Mouse (Mus musculus) 3134 (cell line): ENCODE data around the gene Cd164l2.

Experiments
- DNase-seq: peaks from one replicate; pipeline ENCODE4 v3.0.0-alpha.2; 2011; ENCODE audit warnings: low spot score; ENCODE audit not compliant: insufficient read length; ENCODE audit errors: extremely low read depth

Cd164l2 gene

DNA sequence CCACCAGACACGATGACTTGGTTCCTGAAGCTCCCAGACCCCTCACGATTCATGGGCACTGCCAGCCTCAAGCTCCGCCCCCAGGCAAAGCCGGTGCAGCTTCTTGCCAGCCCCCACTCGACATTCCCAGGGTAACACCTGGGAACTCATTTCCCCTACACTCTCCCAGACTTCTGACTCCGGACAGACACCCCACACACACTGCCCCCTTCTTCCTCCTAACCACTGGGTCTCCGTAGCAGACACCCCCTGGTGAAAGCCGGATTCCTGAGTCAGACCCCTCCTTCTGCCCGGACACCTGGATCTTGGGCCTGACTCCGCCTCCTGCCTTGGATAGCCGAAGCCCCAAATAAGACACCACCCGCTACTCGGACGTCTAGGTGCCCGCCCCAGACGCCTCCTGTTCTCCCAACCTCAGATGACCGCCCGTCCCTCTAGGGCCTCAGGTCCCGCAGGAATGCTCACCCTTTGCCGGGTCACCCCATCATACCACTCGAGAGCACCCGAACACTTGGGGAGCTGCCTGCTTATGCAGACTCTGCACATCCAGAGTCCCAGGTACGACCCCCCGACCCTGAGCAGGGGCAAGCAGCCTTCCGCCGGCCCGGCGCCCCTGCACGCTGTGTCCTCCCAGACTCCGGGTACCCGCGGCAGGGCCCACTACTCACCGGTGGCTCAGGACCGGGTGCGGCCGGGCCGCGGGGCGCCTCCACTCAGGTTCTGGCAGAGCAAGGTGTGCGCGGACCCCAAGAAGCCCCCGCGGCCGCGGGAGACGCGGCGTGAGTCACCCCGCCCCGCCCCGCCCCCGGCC is at the start of gene Cd164l2, which contains the start of gene Gpr3:
TSS of gene Cd164l2 (plus strand) at position 381 of the 811 bp plus-strand sequence.
TSS of gene Gpr3 (minus strand) at position 786 of the 811 bp plus-strand sequence.
- DNase-seq: no peak

DNA sequence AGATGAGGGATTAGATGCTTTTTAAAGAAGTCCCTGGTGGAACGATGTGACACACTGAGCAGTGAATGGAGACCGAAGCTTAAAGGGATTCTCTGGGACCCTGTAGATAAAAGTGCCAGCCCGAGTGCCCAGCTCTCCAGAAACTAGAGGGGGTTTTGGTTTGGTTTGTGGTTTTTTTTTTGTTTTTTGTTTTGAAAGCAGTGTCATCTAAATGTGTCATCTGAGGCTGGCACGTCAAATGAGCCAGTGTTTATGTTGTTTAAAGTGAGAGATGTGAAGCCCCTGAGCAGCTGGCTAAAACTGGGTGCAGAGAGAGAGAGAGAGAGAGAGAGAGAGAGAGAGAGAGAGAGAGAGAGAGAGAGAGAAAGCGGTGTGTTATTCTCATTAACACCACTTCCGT is 49.7 kb upstream of the Cd164l2 start:
- DNase-seq: no peak

DNA sequence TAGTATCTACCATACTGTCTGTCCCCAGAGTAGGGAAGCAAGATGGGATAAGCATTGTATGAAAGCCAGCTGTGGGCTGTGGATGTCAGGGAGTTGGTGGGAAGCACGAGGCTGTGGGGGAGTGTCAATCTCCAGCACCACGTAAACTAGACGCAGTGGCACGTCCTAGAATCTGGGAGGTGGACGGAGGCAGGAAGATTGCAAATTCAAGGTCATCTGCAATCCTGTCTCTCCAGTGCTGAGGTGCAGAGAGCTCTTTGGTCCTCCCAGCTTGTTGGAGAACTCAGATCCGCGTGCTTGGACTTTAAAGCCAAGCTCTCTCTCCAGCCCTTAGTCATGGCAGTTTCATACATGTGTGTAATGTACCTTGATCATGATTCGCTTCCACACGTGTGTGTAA is 45.2 kb upstream of the Cd164l2 start:
- no peak for DNase-seq

DNA sequence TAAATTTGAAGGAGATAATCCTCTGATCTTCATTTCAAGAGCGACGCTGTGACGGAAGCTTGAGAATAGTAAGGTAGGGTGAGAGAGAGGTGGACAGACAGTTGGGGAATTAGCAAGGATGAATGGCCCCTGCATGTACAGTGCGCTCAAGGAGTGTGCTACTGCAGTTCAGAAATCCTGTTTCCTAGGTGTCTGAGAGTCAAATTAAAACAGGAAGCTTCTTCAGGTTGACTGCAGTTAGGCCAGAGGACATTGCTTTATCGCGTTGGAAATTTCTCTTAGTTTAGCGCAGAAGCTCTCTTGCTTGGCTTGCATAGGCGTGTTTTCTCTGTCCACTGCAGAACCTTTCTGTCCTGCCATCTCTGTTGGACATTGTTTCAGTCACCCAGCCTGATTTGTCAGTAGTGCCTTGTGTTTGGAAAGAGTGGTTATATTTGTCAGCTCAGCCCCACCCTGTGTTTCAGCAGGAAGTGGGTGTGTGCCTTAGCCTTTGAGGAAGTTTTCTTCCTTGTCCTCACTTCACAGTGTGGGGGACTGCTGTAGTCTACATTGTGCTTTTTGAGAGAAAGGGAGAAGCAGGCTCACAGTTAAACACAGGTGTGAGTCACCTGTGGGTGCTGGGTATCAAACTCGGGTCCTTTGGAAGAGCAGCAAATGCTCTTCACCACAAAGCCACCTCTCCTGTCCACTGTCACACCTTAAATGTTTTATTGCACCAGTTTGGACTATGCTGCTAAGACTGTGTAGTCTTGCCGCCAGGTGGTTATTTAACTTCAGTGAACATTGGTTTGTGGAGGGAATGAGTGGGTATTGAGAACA is 42.5 kb upstream of the Cd164l2 start:
- DNase-seq: no peak

DNA sequence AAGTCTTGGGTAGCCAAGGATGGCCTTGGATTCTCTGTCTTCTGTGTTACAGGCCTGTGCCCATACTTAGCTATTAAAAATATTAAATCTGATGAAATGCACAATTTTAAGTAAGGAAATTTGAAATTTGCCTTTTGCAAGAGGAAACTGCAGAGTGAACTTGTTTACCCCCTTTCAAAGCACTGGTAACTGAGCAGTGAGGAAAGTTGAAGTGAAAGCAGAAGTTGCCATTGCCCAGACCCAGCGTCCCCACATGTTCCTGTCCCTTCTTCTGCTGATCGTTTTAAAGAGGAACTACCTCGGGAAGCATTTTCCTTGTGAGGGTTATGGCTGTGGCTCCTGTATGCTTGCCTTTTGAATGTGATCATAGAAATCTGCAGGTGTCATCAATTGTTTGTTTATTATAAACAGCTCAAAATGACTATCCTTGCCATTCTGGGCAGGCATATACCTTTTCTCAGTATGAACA is 41.8 kb upstream of the Cd164l2 start:
- no peak for DNase-seq

DNA sequence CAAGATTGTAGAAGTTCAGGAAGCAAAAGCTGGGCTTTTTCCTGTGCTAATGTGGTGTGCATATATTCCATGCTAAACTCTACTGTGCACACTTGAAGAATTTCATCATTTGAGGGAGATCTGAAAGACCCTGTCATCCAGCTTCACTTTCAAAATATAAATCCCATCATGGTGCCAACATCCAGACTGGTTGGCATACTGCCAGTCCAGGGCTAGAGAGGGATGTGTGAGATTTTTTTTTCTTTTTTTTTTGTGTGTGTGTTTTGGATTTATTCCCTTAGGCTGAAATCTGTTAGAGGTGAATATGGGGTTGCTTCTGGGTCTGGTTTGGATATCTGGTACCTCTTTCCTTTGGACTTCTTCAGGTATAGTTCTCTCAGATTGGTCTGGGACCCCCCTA is 41.3 kb upstream of the Cd164l2 start:
- DNase-seq: no peak

DNA sequence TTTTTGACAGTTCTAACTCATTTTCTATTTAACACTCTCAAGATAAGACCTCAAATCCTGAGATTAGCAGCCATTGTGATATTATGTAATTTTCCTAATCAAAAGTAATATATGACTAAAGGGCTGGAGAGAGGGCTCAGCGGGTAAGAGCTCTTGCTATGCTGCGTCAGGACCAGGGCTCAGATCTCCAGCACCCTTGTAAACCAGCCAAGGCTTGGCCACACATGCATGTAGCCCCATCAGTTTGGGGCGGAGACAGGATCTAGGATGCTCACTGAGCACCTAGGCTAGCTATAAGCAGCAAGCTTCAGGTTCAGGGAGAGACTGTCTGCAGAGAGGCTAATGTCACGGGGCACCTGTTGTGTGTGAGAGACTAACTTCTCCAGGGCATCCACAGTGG is 39.5 kb upstream of the Cd164l2 start:
- DNase-seq: no peak

DNA sequence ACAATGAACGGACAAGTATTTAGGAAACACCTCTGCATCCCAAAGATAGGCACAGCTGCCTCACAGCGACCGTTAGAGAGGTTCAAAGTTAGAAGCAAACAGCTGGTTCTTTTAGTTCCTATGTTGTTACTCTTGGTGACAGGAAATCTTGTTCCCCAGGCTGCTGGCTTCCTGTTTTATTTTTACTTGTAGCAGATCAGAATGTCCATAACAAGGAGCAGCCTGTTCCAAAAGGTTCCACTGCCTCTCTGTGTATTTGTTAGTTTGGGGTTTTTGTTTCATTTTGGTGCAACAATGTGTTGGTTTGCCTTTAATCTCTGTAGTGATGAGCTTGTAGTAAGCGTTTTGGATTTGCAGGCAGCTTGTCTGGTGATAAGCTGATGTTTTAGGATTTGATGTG is 37.6 kb upstream of the Cd164l2 start:
- no peak for DNase-seq

DNA sequence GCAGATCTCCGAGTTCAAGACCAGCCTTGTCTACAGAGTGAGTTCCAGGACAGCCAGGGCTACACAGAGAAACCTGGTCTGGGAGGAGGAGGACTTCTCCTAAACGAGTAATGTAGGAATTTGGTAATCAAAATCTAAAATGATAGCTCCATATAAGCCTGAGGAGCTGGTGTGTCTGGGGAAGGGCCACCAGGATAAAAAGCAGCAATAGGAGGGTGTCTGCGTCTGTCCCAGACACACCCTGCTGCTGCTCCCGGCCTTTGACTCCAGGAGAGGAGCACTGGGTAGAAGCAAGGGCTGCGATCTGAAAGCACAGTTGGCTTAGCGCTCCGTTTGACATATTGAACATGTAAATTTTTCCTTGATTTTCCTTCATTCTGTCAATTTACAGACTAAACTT is 36.7 kb upstream of the Cd164l2 start:
- no peak for DNase-seq

DNA sequence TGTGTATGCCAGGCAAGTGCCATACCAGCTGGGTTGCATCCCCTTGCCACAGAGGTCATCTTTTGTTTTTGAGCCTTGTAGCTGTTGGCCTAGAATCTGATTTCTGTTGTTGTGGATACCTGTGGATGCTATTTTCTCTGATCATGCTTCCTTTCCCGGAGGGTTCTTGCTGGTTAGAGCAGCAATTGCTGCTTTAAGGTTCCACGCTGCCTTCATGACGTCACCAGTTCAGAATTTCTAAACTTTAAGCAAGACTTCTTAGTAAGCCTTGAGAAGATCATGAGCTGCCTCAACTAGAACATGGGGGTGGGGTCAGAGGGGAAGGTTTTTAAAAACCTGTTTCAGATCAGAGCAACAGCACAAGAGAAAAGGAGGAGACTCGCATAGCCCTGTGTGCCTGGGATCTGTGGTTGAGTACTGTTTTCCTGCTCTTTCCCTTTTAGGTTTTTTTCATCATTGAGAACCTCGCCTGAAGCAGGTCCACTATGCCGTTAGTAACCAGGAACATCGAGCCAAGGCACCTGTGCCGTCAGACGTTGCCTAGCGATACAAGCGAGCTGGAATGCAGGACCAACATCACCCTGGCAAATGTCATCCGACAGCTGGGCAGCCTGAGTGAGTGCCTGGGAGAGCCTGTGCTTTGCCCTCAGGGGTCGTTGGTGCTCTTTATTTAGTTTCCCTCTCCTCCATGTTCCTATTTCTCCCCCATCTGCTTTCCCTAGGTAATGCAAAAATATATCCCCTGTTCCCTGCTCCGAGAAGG is 35.8 kb upstream of the Cd164l2 start:
- DNase-seq: no peak

DNA sequence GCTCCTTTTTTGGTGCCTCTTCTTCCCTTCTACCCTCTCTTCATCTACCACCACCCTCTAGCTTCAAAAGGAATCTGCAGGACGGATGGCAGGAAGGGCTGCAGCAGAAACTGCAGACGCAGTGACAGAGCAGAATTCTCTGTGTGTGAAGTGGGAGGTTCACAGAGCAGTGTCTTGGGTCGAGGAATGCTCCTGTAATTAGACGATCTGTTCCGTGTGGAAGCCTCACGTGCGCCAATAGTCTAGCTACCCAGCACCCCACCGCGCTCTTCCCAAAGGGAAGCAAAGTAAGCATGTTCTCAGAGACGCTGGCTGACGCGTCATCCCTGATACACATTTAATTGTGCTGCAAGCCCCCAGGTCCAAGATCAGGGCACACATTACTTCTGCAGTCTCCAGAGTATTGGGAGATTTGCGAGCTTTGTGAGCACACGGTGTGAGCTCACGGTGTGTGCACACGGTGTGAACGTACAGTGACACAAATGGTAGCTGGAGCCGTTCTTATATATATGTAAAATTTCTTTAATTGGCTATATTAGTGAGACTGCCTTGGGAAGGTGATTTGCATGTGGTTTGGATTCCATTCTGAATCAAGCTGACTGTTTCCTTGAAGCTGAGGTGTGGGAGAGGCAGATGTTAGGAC is 35.0 kb upstream of the Cd164l2 start:
- DNase-seq: no peak

DNA sequence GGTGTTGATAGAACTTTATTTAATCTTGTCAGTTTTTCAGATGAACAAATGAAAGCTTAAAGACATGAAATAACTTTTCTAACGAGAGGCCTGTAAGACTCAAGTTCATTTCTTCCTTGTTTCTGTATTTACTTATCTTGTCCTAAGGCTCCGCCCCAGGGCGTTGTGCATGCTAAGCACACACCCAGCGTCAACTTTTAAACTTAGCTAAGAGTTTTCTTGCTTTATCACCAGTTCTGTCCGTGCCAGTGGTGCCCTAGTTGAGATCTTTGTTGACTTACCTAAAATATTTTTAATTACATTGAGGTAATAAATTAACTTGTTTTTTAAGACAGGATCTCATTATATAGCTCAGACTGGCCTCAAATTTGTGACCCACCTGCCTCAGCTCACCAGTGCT is 33.6 kb upstream of the Cd164l2 start:
- DNase-seq: no peak

DNA sequence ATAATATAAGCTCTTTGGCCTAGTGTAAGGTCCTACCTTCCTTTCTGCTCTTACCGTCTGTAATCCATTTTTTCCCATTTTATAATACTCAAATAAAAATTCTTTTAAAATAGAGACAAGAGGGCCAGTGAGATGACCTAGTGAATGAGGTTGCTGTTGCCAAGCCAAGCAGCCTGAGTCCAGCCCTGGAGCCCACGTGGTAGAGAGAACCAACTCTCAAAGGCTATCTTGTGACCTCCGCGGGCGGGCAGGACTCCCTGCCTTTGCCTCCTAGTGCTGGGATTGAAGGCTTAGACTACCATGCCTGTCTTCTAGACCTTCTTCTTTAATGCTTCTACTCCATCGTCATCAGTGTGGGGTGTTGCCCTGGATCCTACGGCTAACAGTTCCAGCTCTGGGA is 32.7 kb upstream of the Cd164l2 start:
- no peak for DNase-seq

DNA sequence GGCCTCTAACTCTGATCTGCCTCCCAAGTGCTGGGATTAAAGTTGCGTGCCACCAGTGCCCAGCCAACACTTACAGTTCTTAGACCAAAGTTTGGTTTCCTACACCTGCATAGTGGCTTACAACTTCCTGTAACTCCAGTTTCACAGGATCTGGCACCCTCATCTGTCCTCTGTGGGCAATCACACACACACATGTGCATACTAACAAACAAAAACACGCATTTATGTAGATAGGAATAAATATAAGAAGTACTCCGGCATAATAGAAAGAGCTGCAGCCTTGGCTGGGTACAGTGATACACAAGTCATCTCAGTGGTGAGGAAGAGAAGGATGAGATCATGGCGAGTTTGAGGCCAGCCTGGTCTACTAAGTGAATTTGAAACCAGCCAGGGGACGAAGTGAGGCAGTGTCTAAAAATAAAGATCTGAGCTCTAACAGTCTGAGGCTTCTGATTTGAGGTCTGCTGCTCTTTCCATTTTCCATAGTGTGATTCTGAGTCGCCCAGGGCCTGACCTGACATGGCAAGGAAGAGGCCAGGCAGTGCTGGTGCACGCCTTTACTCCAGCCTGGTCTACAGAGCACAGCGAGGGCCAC is 29.4 kb upstream of the Cd164l2 start:
- no peak for DNase-seq

DNA sequence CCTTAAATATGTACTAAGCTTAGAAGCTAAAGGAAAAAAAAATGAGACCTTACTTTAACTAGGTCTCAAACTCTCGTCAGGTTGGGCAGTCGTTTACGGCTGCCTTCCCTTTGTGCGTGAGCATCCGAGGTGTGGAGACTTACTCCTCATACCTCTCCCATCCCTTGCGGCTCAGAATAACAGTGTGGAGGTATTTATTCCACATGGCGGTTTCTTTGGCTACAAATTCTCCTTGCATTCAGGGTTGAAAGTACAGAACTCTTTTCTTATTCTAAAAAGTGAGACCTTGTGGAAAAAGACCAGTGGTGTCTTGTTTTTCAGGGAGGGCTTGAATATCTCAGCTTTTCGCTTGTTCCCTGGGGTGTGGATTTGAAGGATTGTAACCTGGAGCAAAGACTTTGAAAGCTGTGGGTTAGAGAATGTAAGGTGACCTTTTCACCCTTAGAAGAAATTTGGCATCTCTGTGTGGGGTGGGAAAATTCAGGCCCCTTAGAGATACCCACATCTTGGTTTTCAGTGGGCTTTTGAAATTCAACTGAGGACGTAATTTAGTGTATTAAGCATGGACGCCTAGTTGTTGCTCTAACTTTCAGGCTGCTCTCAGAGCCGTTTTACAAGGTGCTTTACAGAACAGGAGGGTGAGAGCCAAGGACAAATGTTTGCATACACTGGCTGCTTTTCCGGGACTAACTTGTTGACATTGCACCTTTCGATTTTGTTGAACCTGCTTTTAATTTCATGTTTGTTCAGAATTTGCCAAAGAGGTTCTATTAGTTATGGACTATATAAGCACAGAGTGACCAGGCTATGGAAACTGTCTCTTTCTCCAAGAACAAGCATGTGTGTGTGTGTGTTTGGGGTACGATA is 27.7 kb upstream of the Cd164l2 start:
- no peak for DNase-seq

DNA sequence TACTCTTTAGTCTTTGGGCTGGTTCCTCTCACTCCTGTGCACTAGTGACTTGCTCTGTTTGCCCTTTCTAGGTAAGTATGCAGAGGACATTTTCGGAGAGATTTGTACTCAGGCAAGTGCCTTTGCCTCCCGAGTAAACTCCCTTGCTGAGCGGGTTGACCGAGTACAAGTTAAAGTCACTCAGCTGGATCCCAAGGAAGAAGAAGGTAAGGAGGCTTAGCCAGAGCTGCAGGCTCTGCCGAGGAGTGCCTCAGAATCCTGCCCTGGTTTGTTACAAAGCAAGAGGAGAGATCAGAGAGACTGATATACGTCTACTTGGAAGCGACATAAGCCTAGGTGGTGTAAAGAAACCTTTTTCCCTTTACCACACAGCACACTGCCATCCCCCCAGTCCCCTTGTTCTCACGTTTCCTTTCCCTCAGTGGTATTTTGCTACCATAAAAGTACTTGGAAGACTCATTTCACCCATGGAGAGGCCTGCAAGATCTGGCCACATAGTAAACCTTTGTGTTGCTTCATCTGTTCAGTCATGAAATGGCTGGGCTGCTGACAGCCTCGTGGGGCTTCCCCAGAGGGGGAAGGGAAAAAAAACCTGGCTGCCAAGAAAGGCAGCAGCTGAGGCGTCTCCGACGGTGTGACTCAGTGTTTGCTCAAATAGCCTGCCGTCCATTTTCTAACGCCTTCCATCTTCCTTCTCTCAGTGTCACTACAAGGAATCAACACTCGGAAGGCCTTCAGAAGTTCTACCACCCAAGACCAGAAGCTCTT is 26.8 kb upstream of the Cd164l2 start:
- peak; percentile 63 for DNase-seq

DNA sequence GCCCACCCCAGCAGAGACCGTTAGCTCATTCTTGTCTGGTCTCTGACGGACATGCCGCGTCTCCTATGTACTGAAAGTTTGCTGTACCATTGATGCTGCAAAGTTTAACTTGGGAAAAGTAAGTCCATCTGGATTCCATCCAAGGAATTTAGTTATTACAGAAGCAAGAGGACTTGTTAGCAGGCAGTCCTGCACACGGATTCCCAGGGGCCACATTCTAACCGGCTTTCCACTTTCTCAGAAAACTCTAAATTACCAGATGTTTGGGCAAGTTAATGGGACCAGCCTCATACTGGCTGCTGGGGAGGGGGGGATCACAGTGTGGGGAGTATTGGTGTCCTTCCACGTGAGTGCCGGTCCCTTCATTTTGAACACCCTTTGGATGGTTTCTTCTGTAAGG is 26.0 kb upstream of the Cd164l2 start:
- no peak for DNase-seq

DNA sequence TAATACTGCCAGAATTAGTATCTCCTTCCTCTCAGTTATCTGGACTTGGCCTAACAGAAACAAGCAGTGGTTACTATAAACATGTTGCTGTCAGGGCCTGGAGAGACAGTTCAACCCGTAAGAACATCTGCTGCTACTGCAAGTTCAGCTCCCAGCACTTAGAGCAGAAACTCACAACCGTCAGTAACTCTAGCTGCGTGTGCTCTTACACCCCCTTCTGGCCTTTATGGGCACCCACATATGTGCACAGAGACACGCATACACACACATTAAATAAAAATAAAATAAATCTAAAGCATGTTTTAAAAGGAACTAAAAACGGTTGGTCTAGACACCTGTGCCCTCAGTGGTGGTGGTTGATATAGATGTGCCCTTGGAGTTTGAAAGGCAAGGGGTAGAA is 25.1 kb upstream of the Cd164l2 start:
- no peak for DNase-seq

DNA sequence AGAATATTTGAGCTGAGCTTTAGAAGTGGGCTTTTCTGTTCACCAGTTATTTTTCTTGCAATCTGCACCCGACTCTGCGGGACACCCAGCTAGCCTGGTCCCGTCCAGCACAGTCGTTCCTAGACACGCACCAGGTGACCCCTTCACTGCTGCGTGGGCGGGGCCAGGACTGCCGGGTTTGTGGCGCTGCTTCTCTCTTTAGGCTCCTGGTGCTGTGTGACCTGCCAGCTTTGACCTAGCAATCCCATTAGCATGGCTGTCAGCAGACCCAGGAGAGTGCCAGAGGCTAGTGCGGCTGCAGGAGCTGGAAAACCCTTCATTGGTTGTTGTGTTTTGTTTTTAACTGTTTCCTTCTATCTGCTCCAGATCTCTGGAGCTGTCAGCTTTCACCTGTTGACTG is 22.5 kb upstream of the Cd164l2 start:
- DNase-seq: no peak
